Mouse (Mus musculus): ENCODE data around the gene Dpp7.

Gene Dpp7

GRCm38 (mm10) chr2:25356208-25357079 is at the start of gene Dpp7:
Gene Dpp7 (minus strand): TSS chr2:25356359.
- DNase-seq (ENCODE audit: low spot score) = peak; percentile 77

- DNase-seq (ENCODE audit: low spot score) = no peak
Observed at GRCm38 (mm10) chr2:25403994-25404393, 47.8 kb upstream of the Dpp7 start.

- no peak for DNase-seq (ENCODE audit: low spot score)
Observed at GRCm38 (mm10) chr2:25402972-25403601, 46.9 kb upstream of the Dpp7 start.

- DNase-seq (ENCODE audit: low spot score) = peak; percentile 64
Observed at GRCm38 (mm10) chr2:25402377-25402971, 46.3 kb upstream of the Dpp7 start.

DNA sequence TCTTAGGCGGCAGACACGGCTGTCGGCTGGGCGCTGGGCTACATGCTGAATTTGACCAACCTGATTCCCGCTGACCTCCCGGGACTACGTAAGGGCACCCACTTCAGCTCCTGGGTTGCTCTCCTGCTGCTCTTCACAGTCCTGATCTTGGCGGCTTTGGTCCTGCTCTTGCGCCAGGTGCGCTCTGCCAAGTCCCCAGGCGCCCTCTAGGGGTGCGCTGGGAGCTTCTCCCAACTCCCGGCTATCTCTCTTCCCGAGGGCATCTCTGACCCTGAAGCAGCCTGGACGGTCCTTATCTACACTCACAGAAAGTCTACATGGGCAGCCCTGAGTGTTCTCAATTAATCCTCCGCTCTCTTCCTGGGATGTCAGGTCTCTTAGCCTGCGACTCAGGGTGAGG is 44.6 kb upstream of the Dpp7 start:
- no peak for DNase-seq (ENCODE audit: low spot score)

DNA sequence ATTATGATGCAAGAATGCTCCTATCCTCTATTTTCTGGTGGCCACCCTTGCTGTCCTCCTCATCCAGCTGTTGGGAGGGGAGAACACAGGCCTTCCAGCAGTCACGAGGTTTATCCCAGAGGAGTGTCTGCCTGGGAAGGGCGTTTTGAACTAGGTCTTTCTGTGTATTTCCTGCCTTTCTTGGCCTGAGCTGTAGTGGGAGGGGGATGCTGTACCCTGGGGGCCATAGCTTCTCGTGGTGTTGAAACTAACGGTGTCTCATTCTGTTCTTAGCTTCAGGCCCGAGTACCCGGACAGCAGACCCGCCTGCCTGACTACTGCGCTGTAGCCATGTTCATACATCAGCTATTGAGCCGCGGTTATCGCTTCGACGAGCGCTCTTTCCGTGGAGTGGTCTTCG is 44.1 kb upstream of the Dpp7 start:
- no peak for DNase-seq (ENCODE audit: low spot score)

DNA sequence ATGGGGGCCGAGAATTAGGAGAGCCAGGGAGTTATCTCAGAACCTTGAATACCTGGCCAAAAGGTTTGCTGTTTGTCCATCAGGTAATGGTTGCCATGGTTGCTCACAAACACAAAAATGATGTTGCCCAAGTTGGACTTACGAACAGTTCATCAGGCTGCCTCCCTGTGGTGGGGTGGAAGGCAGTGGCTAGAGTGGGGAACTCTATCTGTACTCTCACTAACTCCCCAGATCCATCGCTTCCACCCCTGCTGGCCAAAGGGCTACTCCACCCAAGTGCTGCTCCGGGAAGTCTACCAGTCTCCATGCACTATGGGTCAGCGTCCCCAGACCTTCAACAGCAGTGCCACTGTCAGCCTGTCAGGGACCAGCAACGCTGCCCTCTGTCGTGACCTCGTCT is 42.9 kb upstream of the Dpp7 start, which contains the start of gene Npdc1:
Gene Npdc1, plus strand, starts transcription at position 301 of the 400 bp plus-strand sequence.
- DNase-seq (ENCODE audit: low spot score) = no peak

DNA sequence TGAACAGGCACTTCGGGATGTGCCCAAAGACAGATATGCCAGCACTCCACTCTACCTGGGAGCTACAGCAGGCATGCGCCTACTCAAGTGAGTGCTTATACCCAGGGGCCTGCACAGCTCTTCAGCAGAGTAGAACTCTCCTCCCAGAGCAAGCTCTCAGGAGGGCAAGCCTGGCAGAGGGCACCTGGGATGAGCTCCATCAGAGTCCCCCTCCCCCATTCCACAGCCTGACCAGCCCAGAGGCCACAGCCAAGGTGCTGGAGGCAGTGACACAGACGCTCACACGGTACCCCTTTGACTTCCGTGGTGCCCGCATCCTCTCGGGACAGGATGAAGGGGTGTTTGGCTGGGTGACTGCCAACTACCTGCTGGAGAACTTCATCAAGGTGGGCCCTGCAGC is 41.9 kb upstream of the Dpp7 start:
- no peak for DNase-seq (ENCODE audit: low spot score)

DNA sequence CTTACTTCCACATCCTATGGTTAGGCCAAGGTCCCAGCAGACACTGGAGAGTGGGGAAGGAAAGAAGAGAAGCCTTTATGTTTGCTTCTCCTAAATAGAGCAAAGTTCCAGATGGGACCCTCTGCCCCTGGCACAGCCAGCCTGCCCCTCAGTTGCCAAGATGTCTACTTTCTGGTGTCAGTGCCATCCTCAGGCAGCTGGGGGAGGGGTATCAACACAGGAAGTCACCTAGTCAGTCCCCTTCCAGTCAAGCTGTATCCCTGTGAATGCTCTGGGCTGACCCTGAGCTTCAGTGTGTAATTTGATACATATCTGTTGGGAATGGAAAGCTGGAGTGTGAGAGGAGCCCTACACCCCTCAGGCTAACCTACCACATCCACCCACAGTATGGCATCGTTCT is 40.9 kb upstream of the Dpp7 start:
- no peak for DNase-seq (ENCODE audit: low spot score)

DNA sequence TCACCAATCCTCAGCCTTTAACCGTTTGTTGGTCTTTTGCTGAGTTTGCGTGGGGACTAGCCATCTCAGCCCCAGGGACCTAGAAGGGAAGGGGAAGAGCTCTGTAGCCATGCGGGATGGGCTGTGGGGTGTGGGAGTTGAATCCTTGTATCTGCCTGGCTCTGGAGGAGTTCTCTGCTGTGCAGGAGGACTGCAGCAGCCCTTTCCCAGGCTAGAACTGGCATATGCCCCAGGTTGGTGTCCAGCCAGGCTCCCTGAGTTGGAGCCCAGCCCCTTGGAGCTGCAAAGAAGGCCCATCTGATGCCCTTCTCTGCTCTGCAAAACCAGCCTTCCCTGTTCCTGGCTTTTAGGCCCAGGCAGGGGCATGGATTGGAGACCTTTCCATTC is 40.4 kb upstream of the Dpp7 start:
- no peak for DNase-seq (ENCODE audit: low spot score)

- no peak for DNase-seq (ENCODE audit: low spot score)
Observed at GRCm38 (mm10) chr2:25395721-25396596, 39.8 kb upstream of the Dpp7 start, which contains the start of gene Entpd2. Gene Entpd2 (plus strand): TSS chr2:25395874.

GRCm38 (mm10) chr2:25394281-25395221 is 38.4 kb upstream of the Dpp7 start:
- no peak for DNase-seq (ENCODE audit: low spot score)

DNA sequence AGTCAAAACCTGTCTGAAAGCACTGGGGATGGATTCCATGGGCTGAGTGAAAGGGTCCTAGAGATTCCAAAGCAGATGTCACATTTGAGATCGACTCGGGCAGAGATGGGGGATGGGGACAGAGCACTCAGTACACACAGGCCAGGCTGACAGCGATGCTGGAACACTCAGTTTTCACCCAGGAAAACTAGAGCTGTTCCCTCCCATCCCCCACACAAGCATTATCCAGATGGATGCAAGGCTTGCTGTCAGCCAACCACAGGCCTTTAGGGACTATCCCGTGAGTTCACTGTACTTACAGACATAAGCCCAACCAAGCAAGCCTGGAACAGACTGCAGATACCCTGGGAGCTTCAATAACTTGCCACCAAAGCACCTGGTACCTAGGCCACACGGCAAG is 35.1 kb upstream of the Dpp7 start:
- no peak for DNase-seq (ENCODE audit: low spot score)

DNA sequence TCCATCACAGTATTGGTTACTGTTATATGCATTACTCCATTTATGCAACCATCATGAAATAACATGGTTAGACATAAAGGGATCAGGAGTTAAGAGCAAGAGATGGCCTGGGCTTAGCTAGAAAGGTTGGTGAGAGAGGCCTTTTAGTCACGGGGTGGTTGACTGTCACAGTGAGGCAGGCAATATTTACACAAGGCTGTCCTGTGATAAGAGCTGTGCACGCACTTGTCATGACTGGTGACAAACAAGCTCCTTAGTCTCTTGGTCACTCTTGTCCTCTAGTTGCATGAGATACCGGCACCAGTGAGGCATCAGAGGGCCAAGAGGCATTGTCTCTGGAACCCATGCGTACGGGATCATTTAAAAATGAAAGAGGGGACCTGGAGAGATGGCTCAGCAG is 28.3 kb upstream of the Dpp7 start:
- no peak for DNase-seq (ENCODE audit: low spot score)

DNA sequence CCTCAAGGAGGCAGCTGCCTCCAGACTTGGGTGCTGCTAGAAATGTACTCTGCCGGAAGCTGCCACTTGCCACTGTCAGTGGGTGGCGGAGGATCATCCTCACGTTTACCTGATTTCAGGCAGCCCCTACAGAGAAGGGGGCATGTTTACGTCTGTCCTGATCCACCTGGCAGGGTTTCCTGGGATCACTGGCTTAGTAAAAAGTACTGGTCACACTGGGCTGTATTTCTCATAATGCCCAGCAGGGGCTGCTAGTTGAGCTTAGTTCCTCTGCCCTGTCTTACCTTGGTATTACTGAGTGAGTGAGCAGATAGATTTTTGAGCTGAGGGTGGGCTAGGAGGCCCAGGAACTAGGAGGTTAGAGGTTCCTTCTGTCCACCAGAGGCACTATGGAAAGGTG is 20.4 kb upstream of the Dpp7 start:
- no peak for DNase-seq (ENCODE audit: low spot score)

GRCm38 (mm10) chr2:25373431-25373830 is 17.3 kb upstream of the Dpp7 start:
- DNase-seq (ENCODE audit: low spot score) = no peak

- no peak for DNase-seq (ENCODE audit: low spot score)
Observed at GRCm38 (mm10) chr2:25372644-25373391, 16.7 kb upstream of the Dpp7 start.

GRCm38 (mm10) chr2:25371764-25372643 is 15.8 kb upstream of the Dpp7 start, which contains the start of gene Sapcd2:
Gene Sapcd2 (plus strand): TSS chr2:25372321.
- DNase-seq (ENCODE audit: low spot score) = peak; percentile 76

- DNase-seq (ENCODE audit: low spot score) = no peak
Observed at GRCm38 (mm10) chr2:25369996-25370395, 13.8 kb upstream of the Dpp7 start.

Data from spleen, adult 12 weeks (tissue).